Mouse (Mus musculus) A20 (cell line): ENCODE measurements around the gene Fkbp11.

Experiments used
- DNase-seq: peaks from one replicate; pipeline ENCODE4 v3.0.0-alpha.2; 2011; ENCODE audit warnings: low read depth, low spot score

The Fkbp11 gene

GRCm38 (mm10) chr15:98740219-98740618, 12.2 kb upstream of the Fkbp11 start:
- peak; percentile 87 for DNase-seq

DNA sequence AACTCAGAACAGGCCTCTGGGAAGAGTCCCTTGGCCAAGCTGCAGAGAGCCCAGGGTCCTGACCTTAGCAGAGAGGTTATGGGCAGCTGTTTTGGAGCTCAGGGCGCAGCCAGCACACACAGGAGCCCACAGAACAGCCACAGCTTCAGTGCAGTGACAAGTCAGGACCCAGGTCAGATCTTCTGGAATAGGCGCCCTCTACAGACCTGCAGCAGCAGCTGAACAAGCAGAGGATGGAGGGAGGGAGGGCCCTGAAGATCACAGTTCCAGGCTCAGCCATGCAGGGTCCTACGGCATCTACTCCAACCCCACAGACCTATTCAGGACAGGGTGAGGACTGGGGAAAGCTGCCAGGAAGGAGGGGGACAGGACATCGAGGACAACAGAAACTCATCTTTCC, 10.8 kb upstream of the Fkbp11 start:
- no peak for DNase-seq

- no peak for DNase-seq
These were observed 9.9 kb upstream of the Fkbp11 start for GRCm38 (mm10) chr15:98737881-98738280.

DNA sequence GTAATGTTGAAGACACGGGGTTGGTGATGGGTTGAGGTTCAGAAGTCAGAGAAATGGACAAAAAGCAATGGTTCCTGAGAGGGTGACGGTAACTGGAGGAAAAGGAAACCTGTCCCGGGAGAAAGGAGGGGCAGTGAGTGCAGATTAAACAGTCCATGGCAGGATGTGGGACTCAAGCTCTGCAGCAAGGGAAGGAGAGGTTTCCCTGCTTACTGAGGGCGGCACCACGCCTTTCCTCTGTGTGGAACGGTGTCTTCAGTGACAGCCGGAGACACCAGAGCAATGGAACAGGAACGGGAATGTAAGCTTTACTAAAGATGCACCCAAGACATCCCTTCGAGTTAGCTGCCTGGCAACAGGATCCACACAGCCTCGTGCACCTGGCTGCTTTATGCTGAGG, 8.5 kb upstream of the Fkbp11 start:
- no peak for DNase-seq

DNA sequence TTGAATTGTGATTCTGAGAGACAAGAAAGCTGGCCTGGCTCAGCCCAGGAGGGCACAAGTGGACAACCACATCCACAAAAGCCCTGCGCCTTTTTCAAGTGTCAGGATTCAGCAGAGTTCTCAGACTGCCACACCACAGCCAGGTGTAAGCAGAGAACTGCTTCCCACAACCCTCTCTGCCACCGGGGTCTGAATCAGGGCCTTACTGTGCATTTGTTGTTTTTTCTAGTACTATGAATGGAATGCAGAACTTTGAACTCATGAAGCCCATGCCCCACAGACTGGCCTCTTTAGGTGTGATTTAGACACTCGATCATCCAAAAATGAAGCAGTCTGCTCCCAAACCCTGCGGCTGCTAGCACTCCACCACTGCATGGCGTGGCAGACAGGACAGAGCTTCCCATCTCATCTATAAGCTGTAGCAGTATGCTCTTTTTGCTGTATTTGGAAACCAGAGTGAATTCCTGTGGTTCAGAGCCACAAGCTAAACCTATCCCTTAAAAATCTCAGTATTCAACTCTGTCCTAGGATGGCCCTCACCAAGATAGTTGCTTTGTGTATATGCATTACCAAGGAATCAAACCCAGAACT, 6.1 kb upstream of the Fkbp11 start:
- no peak for DNase-seq

- DNase-seq = no peak
These were observed 5.4 kb upstream of the Fkbp11 start for GRCm38 (mm10) chr15:98733370-98733769.

DNA sequence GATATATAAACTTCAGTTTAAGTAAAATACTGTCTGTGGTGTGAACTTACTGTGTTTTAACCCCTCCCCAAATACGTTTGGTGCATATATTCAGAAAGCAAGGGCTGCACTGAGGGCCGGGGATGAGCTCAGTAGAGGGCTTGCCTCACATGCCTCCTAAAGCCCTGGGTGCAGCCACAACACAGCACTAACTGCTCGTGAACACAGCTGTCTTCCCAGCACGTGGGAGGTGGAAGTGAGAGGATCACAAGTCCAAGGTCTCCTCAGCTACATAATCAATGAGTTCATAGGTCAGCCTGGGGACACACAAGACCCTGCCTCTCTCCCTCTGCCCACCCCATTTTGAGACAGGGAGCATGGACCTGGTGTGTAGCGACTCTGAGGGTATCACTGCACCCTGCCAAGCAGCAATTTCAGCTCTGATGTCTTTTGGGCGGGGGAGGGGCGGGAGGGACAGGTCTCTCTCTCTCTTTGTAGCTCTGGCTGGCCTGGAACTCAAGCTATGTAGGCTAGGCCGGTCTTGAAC, 4.1 kb upstream of the Fkbp11 start:
- no peak for DNase-seq

DNA sequence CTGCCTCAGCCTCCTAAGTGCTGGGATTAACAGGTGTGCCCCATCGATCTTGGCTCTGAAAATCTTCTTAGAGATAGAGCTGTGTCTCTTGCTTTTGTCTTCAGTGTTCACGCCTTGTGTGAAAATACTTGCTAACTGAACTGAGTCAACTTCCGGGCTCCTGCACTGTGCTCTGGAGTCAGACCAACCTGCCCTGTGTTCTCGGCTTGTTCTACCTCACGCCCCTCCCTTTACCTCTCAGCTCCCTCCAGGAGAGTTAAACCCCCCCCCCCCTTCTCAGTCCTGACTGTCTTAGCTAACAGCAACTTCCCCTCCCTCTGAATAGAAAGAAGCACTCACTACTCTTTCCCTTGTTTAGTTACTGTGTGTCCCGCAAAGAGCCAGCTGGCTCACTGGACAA, 2.8 kb upstream of the Fkbp11 start:
- no peak for DNase-seq

DNA sequence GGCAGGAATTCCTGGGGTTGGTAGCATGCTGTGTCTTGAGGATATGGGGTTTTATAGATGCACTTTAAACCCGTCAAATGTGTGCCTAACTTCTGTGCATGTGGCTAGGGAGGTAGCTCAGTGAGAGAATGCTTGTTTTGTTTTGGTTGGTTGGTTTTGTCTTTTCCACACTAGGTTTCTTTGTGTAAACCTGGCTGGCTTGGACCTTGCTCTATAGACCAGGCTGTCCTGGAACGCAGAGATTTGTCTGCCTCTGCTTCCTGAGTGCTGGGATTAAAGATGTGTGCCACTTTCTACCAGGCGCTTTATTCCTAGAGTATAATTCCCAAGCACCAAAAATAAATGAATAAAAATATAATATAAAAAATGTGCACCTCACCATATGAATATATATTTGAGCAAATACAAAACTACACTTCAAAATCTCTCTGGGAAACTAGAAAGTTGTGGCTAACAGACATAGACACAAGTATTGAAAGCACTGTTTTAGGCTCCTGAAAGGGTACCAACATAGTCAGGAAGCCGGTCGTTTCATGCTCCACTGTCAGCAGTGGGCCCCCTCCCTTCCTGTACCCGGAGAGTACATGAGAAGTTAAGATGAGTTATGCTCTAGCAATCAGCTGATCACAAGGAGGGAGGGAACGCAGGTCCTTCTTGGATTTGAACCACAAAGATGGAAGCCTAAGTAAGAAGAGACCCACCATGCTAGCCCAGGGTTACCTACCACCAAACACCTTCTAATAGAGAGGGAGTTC, 2.0 kb upstream of the Fkbp11 start:
- no peak for DNase-seq

GRCm38 (mm10) chr15:98728366-98728765, 368 bp upstream of the Fkbp11 start:
- DNase-seq = no peak

GRCm38 (mm10) chr15:98726746-98727145, 1.3 kb downstream of the Fkbp11 start:
- no peak for DNase-seq

DNA sequence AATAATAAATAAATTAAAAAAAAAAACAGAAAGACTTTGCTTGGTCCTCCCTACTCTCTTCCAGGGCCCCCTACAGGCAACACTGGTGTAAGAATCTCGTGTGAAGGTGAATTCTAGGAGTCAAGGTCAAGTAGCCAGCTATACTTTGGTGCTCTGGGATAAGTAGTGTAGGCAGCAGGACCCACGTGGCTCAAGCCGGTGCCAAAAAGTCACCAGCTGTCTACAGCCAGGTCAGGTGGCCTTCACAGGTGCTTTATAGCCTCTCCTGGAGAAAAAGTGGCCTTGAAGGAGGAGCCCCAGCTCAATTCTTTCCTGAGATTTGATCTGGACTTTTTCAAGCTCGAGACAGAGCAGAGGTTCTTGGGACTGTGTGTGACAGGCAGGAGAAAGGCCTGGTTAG, 1.9 kb downstream of the Fkbp11 start:
- DNase-seq = no peak

DNA sequence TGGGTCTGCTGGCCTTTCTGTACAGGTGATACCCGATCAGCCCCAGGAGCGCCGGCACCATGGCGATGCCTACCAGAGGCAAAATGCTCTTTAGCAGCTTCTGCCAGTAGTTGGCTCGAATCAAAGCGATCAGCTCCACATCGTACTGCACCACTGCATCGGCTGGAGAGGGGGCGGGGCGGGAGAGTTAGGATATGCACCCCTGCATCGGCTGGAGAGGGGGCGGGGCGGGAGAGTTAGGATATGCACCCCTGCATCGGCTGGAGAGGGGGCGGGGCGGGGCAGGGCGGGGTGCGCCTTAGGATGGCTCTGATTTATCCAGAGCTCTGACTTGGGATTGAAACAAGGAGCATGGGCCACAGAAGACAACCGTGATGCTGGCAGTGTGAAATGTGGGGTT, 3.6 kb downstream of the Fkbp11 start:
- DNase-seq = no peak

GRCm38 (mm10) chr15:98722854-98723253, 5.1 kb downstream of the Fkbp11 start:
- DNase-seq = no peak

- DNase-seq = no peak
These were observed 5.8 kb downstream of the Fkbp11 start for GRCm38 (mm10) chr15:98722191-98722590.

DNA sequence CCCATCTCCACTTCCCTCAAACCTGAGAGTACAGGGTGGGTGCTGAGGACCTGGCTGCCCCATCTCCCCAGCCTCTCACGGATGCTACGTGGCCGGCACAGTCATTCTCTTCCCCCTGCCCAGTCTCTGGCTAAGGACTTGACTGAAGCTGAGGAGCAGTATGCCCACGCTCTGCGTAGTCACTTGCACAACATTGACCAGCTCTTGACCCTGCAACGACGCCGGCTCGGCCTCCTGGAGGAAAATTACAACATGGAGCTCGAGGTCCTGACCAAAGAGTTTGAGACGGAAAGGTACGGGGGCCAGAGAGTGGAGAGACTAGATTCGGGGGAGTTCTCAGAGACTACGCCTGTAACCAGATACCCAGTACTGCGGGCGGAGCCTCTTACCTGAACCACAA, 10.7 kb downstream of the Fkbp11 start:
- no peak for DNase-seq

DNA sequence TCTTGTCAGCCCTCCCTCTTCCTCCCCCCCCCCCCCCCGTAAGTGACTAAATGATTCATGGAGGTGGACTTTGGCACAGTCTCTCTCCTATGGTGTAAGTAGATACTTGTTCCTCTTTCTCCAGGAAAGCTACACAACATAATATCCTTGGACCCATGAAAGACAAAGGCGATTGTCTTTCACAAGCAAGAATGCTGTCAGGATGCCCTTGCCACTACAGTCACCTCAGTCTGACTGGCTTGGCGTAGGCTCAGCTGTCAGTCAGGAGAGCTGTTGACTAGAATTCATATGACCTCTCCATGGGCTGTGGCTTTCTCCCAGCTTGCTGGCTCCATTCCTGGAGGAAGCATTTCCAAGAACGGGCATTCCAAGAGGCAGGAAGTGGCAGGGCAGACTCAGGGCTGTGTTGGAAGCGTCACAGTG, 13.8 kb downstream of the Fkbp11 start:
- DNase-seq = no peak

- peak; percentile 79 for DNase-seq
These were observed 17.6 kb downstream of the Fkbp11 start for GRCm38 (mm10) chr15:98710442-98710841.

DNA sequence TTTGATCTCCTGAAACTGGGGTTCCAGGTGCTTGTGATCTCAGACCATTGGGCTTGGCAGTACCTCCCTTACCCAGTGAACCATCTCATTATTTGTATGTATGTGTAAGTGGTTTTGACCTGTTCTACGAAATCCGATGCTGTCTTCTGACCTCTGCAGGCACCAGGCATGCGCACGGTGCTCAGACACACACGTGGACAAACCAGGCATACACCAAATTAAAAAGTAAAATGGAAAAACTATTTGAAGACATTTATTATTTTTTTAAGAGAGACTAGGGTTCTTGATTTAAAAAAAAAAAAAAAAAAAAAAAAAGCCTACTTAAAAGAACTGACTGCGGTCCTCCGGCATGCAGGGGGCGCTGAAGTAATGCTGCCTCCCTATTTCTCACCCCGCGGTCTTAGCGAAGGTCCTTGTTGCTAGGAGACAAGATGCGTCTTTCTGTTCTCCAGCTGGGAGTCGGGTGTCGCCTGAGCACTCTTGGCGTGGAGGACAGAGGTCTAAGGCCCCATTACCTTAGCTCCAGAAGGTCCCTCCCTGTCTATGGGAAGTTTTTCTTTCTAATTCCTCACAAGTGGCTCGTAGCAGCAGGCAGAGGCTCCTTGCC, 20.1 kb downstream of the Fkbp11 start, which contains the start of gene Ccdc65:
TSS of gene Ccdc65 (plus strand) at position 442 of the 607 bp plus-strand sequence.
- DNase-seq = peak; percentile 88

GRCm38 (mm10) chr15:98704312-98704711, 23.7 kb downstream of the Fkbp11 start:
- DNase-seq = no peak

DNA sequence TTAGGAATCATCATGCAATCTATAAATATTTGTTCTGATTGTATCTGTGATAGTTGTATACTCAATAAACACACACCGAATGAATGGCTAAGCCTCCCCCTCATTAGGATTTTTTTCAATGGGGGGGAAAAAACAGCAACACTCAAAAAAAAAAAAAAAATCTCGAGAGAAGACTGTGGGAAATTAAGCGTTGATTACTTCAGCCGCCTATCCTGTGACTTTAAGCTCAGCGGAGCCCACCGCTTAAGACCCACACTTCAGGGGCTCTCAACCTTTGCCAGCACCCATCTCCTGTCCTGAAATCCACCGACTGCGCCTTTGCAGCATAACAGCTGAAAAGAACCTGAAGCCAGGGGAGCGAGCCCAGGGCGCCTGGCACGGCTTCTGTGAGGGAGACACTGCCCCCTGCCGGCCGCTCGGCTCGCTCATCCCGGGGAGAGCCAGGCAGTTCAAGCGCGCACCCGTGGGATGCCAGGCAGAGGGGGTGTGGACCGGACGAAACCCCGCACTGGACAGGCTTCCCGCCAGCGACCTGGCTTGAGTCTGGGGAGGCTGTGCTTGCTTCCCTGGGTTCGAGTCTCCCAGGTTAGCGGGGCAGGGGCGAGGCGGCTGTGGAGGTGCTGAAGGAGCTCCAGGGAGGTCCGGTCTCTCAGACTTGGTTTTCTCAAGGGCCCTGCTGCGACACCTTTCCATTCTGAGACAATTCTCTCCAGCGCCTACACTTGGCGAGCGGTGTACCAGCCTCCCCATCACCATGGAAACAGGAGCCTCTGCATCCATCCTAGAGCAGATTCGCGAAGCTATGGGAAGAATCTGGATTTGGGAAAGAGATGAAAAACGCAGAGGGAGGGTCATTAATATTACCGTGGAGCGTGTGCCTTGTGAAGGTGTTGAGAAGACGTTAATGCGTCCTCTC, 28.6 kb downstream of the Fkbp11 start:
- DNase-seq = peak; percentile 85

DNA sequence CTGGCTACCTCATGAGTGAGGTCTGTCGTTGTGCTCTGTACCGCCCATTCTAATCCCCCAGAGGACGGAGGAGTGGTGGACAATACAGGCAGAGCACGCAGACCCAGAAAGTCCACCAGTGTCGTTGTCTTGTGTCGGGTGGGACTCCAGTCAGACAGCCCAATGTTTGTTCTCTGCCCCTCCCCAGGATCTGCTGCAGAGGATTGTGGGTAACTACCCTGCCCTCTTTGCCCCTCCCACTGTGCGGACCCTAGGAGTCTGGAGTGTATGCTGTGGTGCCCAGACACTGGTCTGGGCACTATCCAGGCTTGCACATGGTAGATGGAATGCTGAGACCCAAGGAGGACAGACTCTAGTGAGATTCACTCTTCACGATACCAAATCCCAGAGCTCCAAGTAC, 31.8 kb downstream of the Fkbp11 start:
- no peak for DNase-seq
